Mouse (Mus musculus) kidney, embryonic 15.5 days (tissue): Measurements from ENCODE around the gene Ap2a1. TPM values are rescaled to one million over a fixed set of nuclear protein-coding genes. Genes with fewer than 3 reads are reported as not detected.

ENCODE experiments used
- ATAC-seq: fragments of 200-750 bp; cut with Nextera tagmentation; replicated peaks from 2 replicates; pipeline ENCODE4 v1.8.0; 2017; ENCODE audit warnings: moderate TSS enrichment; ENCODE audit not compliant: low FRiP score
- H3K27ac ChIP-seq: fragments of 300-500 bp; sonication (generic); 2 replicates; pipeline ENCODE4 v1.5.1; 2015; ENCODE audit warnings: mild to moderate bottlenecking, inconsistent platforms
- H3K27me3 ChIP-seq: fragments of 300-500 bp; sonication (generic); 2 replicates; pipeline ENCODE4 v1.6.1; 2015; ENCODE audit warnings: inconsistent platforms
- H3K36me3 ChIP-seq: fragments of 300-500 bp; sonication (generic); 2 replicates; pipeline ENCODE4 v1.6.1; 2015; ENCODE audit warnings: inconsistent platforms
- H3K4me1 ChIP-seq: fragments of 300-500 bp; sonication (generic); 2 replicates; pipeline ENCODE4 v1.6.1; 2015; ENCODE audit warnings: inconsistent platforms
- H3K4me2 ChIP-seq: fragments of 300-500 bp; sonication (generic); 2 replicates; pipeline ENCODE4 v1.6.1; 2015; ENCODE audit warnings: moderate library complexity, mild to moderate bottlenecking, inconsistent platforms
- H3K4me3 ChIP-seq: fragments of 300-500 bp; sonication (generic); replicated peaks from 2 replicates; pipeline ENCODE4 v1.5.1; 2015; ENCODE audit warnings: mild to moderate bottlenecking, inconsistent platforms
- H3K9ac ChIP-seq: fragments of 300-500 bp; sonication (generic); 2 replicates; pipeline ENCODE4 v1.6.1; 2015; ENCODE audit warnings: mild to moderate bottlenecking, inconsistent platforms
- H3K9me3 ChIP-seq: fragments of 300-500 bp; sonication (generic); replicated peaks from 2 replicates; pipeline ENCODE4 v1.6.1; 2016; ENCODE audit warnings: inconsistent platforms
- WGBS: fragments of 180-500 bp; shearing (Covaris S2); methylation state at CpG from one replicate; pipeline ENCODE4 v1.1.7; 2015; ENCODE audit warnings: mixed read lengths; 5-methylcytosine and 5-hydroxymethylcytosine counted together
- polyA plus RNA-seq: library from polyadenylated mRNA; unstranded; fragments of >200 nt; fragmentation: Nextera tagmentation; extraction: Ambion mirVana; gene quantifications from 2 replicates; pipeline ENCODE4 v1.2.1, GENCODE M21; 2015

Ap2a1 gene
- polyA plus RNA-seq, 1 experiment from 2014 or later = 79.1 TPM

DNA sequence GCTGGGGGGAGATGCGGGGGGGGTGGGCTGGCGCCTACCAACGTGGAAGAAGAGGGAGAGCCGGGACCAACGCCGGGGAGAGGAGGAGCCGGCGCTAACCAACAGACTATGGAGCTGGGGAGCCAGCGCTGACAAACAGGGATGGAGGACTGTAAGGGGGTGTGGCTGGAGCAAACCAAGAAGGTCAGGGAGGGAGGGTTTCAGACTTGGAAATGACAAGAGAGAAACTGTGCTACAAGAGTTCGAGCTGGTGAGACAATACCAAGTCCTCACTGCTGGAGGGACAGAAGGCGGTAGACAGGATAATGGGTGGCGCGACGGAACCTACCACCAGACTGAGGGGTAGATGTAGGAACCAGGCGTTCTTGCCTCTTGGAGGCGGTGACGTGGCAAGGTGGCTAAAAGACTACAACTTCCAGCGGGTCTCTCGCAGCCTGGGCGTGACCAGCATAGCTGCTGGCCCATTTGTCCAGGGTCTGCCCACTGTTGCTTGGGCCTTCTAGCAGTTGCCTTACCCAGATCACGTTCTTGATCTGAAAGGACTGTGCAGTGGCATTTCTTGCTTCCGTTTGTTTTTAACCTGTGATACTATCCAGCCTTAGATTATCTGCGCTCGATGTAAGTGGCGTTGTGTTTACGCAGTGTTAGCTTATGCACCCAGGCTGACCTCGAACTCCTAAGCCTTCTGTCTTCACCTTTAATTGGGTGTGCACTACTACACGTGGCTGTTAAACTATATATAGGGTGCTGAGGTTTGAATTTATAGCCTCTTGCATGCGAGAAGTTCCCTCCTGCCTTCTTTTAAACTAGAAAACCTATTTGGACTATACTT, 59.4 kb downstream of the Ap2a1 start, which contains the start of gene Ptov1:
TSS of gene Ptov1 (minus strand) at position 92 of the 832 bp plus-strand sequence.
- peak within 1 kb of the TSS; percentile 99 for H3K9ac ChIP-seq
- peaks cover 56% of the 10 kb centered on the region for H3K4me1 ChIP-seq
- H3K4me2 ChIP-seq = peak within 1 kb of the TSS; percentile 76
- peaks cover 17% of the 10 kb centered on the region for H3K36me3 ChIP-seq
- 4% methylated on average over 28 of the region's 29 CpGs for WGBS
- H3K27me3 ChIP-seq = no peaks in the 10 kb centered on the region
- peak; percentile 93 for ATAC-seq
- peak within 1 kb of the TSS; percentile 95 for H3K4me3 ChIP-seq
- H3K9me3 ChIP-seq = no peaks in the 10 kb centered on the region
- H3K27ac ChIP-seq = peak within 1 kb of the TSS; percentile 100

DNA sequence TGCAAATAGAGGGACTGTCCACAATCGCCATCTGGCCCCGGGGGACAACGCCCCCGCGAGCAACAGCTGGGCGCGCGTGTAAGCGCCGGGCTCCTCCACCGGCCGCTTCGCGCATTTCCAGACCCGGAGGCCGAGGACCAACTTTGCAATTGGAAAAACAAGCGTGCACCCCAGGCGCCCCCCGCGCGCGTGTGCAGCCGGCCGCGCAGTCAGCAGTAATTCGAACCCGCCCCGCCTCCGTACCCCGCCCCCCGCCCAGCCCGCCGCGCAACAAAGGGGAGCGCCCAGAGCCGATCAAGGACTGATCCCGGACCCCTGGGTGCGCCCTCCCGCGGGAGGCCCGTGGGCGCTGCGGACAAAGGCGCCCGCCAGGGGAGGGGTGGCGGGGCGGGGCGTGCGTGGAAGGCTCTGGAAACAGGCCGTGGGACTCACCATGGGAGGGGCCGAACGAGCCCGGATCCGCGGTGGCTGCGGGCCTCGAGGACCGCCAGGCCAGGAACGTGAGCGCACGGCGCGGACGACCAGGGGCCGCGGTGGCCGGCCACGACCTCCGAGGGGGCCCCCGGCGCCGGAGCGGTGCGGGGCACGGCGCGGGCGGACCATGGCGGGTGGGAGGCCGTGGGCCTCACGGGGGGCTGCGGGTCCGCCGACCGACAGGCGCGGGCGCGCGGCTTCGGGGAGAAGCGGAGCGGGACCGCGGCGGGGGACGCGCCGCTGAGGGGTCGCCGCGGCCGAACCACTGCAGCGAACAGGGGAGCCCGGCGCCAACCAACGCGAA, 60.2 kb downstream of the Ap2a1 start:
- Histone ChIP-seq H3K36me3 (peaks cover 25% of the 10 kb centered on the region), H3K9ac (peak overlapping the region; percentile 99), H3K9me3 (no peaks in the 10 kb centered on the region), H3K4me2 (peak overlapping the region; percentile 76), H3K27ac (peak overlapping the region; percentile 100), H3K4me1 (peaks cover 62% of the 10 kb centered on the region), H3K27me3 (no peaks in the 10 kb centered on the region), H3K4me3 (peak overlapping the region; percentile 95)
- WGBS = 0% methylated on average over 102 of the region's 108 CpGs
- peak; percentile 68 for ATAC-seq

DNA sequence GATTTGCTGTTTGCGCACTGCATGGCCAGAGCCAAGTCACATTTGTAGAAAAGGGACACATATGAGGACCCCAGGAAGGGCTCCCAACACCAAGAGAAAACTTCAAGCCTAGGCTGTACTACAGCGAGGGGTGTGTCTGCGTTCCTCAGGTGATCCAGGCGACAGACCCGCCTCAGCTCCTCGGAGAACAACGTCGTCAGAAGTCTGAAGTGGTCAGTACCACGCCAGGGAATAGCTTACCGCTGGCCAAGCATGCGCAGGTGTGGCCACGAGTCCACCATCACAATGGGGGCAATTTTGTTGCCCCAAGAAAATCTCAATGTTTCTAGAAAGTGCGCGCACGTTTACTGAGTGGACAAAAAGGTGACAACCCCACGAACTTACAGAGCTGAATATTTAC, 60.8 kb downstream of the Ap2a1 start:
- peak overlapping the region; percentile 100 for H3K27ac ChIP-seq
- H3K9me3 ChIP-seq = no peaks in the 10 kb centered on the region
- WGBS = 6% methylated on average over 16 of the region's 16 CpGs
- peaks cover 59% of the 10 kb centered on the region for H3K4me1 ChIP-seq
- H3K4me2 ChIP-seq = peak overlapping the region; percentile 76
- ATAC-seq = no peak
- peak overlapping the region; percentile 95 for H3K4me3 ChIP-seq
- no peaks in the 10 kb centered on the region for H3K27me3 ChIP-seq
- peaks cover 32% of the 10 kb centered on the region for H3K36me3 ChIP-seq
- peak overlapping the region; percentile 99 for H3K9ac ChIP-seq

DNA sequence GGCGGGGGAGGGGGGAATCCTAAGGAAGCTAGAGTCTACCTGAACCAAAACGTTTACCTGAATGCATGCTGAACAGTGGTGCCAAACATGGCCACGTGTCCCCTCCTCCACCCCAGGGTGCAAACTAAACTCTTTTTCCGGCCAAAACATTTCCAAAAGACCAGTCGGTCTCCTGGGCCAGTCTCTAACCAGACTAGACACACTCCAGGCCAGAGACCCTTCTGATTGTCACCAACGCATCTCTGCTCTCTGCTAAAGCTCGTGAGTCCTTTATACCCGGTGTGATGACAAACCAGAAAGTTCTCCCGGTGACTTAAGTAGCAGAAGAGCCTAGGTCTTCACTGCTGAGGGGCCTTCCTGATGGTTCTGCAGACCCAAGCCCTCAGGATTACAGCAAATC, 61.5 kb downstream of the Ap2a1 start:
- Histone ChIP-seq H3K9ac (peak overlapping the region; percentile 99), H3K27me3 (no peaks in the 10 kb centered on the region), H3K9me3 (no peaks in the 10 kb centered on the region), H3K4me3 (peak overlapping the region; percentile 95), H3K36me3 (peaks cover 39% of the 10 kb centered on the region), H3K4me1 (peaks cover 53% of the 10 kb centered on the region), H3K27ac (peak overlapping the region; percentile 100), H3K4me2 (peak overlapping the region; percentile 76)
- 23% methylated on average over 9 of the region's 9 CpGs for WGBS
- no peak for ATAC-seq

DNA sequence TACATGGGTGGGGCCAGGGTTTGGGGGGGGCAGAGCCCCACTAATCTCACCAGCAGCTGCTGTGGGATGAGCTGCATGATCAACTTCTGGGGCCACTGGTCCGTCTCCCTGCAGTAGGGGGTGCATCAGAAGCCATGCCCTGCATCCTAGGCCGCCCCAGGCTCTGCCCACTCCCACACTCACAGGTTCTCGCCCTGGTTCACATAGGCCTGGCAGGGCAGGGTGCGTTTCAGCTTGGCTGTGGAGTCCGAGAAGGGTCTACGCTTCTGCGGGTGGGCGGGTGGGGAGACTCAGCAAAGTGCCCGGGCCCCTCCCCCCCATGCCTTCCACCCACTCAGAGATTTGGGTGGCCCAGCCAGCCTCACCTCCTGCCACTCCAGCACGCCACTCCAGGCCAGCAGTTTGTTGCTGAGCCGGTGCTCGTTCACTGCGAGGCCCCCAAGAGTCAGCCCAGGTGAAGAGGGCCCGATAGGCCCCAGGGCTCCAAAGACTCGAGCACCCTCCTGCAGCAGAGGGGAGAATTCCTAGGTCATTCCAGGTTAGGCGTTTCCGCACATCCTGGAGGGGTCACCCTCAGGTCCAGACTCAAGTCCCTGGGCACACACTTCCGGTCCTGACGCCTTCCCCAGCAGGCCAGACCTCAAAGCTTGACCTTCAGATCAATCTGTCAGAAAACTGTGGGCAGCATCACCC, 62.1 kb downstream of the Ap2a1 start:
- 30% methylated on average over 19 of the region's 19 CpGs for WGBS

DNA sequence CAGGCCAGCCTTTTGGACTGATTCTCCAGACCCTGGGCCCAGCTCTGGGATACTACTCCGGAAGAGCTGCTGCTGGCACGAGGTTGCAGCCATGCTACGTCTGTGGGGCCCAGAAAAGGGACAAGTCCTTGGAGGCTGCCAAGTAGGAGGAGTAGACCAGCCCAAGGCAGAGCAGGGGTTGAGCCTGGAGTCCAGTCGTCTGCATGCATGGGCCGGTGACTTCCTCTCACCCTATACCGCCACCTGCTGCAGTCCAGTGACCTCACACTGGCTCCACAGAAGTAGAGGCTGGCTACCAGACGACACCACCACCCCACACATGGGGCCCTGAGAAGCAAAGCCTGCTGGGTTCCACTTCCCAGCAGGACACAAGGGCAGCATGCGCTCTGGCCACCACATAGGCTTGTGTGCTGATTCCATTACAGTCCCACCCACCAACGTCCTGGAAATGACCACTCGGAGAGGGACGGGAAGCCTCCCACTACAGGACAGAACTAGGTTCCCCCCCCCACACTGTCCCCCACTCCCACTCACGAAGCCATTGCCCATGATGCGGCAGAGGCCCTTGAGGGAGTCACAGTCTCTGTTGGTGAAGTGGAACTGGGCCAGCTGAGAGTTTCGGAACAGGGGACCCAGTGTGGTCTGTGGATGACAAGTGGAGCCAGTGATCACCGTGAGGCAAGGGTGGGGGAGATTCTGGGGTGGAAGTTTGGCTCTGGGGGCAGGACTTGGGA, 62.9 kb downstream of the Ap2a1 start:
- H3K27me3 ChIP-seq = no peaks in the 10 kb centered on the region
- peaks cover 52% of the 10 kb centered on the region for H3K36me3 ChIP-seq
- no peaks in the 10 kb centered on the region for H3K9me3 ChIP-seq
- peaks cover 53% of the 10 kb centered on the region for H3K4me1 ChIP-seq
- H3K9ac ChIP-seq = peak overlapping the region; percentile 99; the same call in 1 of the 2 replicates
- no peak for ATAC-seq
- peak overlapping the region; percentile 76 for H3K4me2 ChIP-seq
- peak overlapping the region; percentile 100 for H3K27ac ChIP-seq
- 26% methylated on average over 15 of the region's 15 CpGs for WGBS
- H3K4me3 ChIP-seq = peak overlapping the region; percentile 95

More for the DNA sequence above, 62.1 kb downstream of the Ap2a1 start:
- peaks cover 50% of the 10 kb centered on the region for H3K4me1 ChIP-seq
- H3K27me3 ChIP-seq = no peaks in the 10 kb centered on the region
- no peaks in the 10 kb centered on the region for H3K9me3 ChIP-seq
- H3K9ac ChIP-seq = peak overlapping the region; percentile 99
- peaks cover 45% of the 10 kb centered on the region for H3K36me3 ChIP-seq
- H3K4me2 ChIP-seq = peak overlapping the region; percentile 76
- ATAC-seq = no peak
- peak overlapping the region; percentile 95 for H3K4me3 ChIP-seq
- H3K27ac ChIP-seq = peak overlapping the region; percentile 100

DNA sequence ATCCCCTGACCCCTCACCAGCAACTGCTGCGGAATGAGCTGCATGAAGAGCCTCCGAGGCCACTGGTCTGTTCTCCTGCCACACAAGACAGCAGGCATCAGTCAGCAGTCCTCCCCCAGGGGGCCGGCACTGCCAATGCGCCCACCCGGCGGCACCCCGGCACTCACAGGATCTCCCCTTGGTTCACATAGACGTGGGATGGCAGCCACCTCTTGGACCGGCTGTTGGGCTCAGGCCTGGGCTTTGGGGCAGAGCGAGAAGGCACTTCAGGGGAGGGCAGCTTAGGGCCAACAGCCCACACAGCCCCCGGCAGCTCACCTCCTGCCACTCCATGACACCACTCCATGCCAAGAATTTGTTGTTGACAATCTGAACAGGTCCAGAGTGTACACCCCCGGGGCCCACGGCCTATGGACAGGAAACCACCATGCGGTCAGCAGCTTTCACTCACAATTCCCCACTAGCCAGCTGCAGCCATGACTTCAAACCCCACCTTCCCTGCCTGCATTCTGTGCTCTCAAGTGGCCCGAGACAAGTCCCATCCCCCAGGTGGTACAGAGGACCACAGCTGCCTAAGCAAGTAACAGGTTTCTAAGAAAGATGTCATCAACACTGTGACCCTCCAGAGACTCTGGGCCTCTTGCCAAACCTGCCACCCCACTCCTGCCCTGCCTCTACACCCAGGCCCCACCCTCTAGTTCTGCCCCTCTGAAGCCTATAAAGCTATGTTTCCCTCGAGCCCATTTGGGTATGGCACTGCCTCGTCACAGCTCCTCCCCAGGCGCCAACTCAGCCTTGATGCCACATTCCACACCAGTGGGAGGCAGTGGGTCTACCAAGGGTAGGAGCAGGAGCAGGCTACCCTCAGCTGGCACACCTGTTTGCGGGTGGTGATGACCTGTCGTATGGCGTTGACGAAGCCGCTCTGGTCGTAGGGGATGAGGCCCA, 64.4 kb downstream of the Ap2a1 start:
- Histone ChIP-seq H3K9ac (0 out of 2 replicates have a peak overlapping the region, but pooled peaks have one; percentile 2), H3K4me3 (0 out of 2 replicates have a peak overlapping the region, but pooled peaks have one; percentile 7), H3K36me3 (peaks cover 59% of the 10 kb centered on the region), H3K9me3 (no peaks in the 10 kb centered on the region), H3K4me1 (peaks cover 55% of the 10 kb centered on the region), H3K27me3 (no peaks in the 10 kb centered on the region), H3K4me2 (0 out of 2 replicates have a peak overlapping the region, but pooled peaks have one; percentile 3), H3K27ac (0 out of 2 replicates have a peak overlapping the region, but pooled peaks have one; percentile 100)
- 81% methylated on average over 24 of the region's 24 CpGs for WGBS
- no peak for ATAC-seq

DNA sequence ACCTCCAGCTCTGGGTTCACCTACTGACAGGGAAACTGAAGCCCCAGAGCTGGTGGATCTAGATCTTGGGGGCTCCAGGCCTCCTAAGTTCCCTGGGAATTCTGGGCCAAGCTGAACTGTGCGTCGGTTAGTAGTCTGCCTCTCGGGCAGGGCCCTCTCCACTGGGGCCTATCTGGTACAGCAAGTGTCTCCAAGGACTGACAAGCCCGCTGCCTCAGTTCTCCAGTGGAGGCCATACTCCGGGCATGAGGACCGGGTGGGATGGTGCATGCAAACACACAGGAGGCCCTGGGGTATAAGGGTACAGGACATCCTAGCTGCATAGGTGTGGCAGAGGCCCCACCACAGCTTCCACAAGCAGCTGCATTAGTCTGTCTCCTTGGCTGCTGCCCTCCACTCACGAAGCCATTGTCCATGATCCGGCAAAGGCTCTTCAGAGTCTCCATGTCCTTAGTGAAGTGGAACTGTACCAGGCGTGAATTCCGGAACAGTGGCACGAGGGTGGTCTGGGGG, 65.3 kb downstream of the Ap2a1 start:
- peaks cover 55% of the 10 kb centered on the region for H3K4me1 ChIP-seq
- 90% methylated on average over 11 of the region's 11 CpGs for WGBS
- H3K36me3 ChIP-seq = peaks cover 67% of the 10 kb centered on the region
- H3K27ac ChIP-seq = no peak overlapping the region
- no peaks in the 10 kb centered on the region for H3K27me3 ChIP-seq
- no peak overlapping the region for H3K4me2 ChIP-seq
- ATAC-seq = no peak
- H3K9ac ChIP-seq = 0 out of 2 replicates have a peak overlapping the region, but pooled peaks have one; percentile 2
- no peak overlapping the region for H3K4me3 ChIP-seq
- H3K9me3 ChIP-seq = no peaks in the 10 kb centered on the region

DNA sequence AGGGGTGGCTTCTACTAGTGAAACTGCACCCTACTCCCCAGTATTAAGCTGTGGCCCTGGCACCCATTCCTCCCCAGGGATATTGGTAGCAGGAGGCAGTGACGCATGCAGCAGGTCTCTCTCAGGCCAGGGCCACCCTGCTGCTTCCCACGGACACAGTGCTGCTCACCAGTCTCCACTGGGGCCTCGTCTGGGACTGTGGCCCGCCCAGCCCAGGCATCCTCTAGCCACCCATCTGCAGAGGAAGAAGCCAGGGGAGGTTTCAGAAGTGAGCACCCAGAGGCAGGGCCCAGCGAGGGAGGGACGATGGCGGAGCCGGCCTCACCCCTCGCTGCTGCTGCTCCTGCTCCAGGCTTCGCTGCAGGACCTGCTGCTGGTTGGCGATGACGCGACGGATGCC, 66.1 kb downstream of the Ap2a1 start:
- Histone ChIP-seq H3K4me2 (no peak overlapping the region), H3K4me3 (no peak overlapping the region), H3K27ac (no peak overlapping the region), H3K4me1 (peaks cover 57% of the 10 kb centered on the region), H3K9me3 (no peaks in the 10 kb centered on the region), H3K9ac (no peak overlapping the region), H3K27me3 (no peaks in the 10 kb centered on the region), H3K36me3 (peaks cover 69% of the 10 kb centered on the region)
- 90% methylated on average over 14 of the region's 14 CpGs for whole genome bisulfite sequencing
- no peak for ATAC-seq

DNA sequence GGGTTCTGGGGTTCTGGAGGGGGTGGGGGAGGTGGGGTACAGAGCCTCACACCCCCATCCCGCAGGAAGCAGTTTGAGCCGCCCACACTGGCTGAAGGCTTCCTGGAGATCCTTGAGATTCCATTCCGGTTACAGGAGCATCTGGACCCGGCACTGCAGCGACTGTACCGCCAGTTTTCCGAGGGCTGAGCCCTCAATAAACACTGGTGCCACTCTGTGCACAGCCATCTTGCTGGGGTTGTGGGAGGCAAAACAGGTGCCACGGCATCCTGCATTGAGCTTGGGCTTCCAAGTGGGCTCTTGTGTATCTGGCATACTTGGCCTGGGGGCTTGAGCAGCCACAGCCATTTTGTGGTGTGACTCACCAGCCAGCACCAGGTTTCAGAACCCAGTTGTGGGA, 66.9 kb downstream of the Ap2a1 start:
- ATAC-seq = no peak
- Histone ChIP-seq H3K36me3 (peaks cover 69% of the 10 kb centered on the region), H3K9me3 (no peaks in the 10 kb centered on the region), H3K27me3 (no peaks in the 10 kb centered on the region), H3K27ac (no peak overlapping the region), H3K4me1 (peaks cover 57% of the 10 kb centered on the region), H3K4me2 (no peak overlapping the region), H3K4me3 (no peak overlapping the region), H3K9ac (no peak overlapping the region)
- WGBS = 78% methylated on average over 8 of the region's 8 CpGs
